Mouse (Mus musculus): ENCODE results near the gene Fabp7. TPM values are rescaled to one million over a fixed set of nuclear protein-coding genes. Genes with fewer than 3 reads are reported as not detected.
A peak's percentile ranks its signal among the peaks of the same experiment; 100 is the strongest.

Gene Fabp7
- total RNA-seq, 2 experiments from 2014 or later = not detected

DNA sequence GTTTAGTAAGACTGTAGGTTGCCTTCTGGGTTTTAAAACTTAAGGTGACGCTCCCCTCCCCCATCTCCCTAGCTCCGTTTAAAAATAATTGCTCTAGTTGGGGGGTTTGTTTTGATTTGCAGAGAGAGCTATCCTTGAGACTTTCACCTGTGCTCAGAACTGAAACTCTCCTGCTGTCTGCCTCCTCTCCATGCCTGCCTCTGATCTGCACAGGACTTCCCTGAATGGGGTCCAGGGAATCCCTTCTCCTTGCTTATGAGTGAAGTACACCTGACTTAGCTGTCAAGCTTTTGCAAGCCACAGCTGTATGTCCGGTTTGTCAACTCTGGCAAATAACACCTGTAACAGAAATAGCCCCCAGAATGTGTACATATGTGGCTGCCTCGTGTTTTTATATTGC lies 10.9 kb downstream of the Fabp7 start:
- peak; percentile 22 for ATAC-seq (replicated peaks; ENCODE audit: low FRiP score, low TSS enrichment, poor library complexity, severe bottlenecking)

DNA sequence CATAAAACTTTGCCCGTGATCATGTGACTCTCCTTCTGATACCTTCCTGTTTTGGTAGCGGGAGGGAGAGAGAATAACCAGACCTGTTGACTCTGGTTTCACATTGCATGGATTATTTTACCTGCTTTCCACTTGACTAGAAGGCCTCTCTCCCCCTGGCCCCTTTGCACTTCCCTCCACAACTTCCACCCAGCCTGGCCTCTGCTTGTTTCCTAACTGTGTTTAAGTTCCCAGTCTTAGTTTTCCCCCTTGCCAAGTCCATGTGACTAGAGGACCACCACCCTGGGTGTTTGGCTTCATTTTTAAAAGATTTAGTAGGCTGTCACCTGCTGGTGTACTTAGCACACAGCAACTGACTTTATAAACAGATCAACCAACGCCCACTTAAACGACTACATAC lies 11.4 kb downstream of the Fabp7 start:
- peak; percentile 75 for ATAC-seq (replicated peaks; ENCODE audit: low FRiP score, low TSS enrichment, poor library complexity, severe bottlenecking)

DNA sequence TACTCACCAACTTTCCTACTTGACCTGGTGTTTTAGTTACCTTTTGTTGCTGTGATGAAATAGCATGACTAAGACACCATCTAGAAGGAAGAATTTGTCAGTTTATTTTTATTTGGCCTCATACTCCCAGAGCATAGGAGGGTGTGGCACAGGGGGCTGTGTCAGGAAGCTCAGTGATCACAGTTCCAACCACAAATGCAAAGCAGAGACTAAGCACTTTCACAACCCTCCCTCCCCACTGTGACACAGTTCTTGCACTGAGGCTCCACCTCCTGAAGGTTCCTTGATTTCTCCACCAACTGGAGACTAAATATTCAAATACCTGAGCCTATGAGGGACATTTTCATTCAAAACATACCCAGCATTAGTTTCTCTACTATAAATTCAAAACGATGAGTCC lies 14.8 kb downstream of the Fabp7 start:
- no peak for ATAC-seq (replicated peaks; ENCODE audit: low FRiP score, low TSS enrichment, poor library complexity, severe bottlenecking)

DNA sequence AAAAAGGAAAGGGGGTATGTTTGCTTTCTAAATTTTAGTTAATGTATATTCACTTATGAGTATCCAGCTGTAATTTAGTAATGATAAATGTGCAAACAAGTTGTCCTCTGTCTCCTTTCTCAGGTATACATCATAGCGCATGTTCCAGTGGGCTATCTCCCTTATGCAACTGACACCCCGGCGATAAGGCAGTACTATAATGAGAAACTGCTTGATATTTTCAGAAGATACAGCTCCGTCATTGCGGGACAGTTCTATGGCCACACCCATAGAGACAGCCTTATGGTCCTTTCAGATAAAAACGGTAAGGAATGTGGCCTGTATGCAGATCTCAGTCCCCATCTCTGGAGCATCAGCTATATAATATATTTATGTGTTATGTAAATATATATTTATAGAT lies 23.1 kb downstream of the Fabp7 start:
- ATAC-seq (replicated peaks; ENCODE audit: low FRiP score, low TSS enrichment, poor library complexity, severe bottlenecking) = peak; percentile 98

DNA sequence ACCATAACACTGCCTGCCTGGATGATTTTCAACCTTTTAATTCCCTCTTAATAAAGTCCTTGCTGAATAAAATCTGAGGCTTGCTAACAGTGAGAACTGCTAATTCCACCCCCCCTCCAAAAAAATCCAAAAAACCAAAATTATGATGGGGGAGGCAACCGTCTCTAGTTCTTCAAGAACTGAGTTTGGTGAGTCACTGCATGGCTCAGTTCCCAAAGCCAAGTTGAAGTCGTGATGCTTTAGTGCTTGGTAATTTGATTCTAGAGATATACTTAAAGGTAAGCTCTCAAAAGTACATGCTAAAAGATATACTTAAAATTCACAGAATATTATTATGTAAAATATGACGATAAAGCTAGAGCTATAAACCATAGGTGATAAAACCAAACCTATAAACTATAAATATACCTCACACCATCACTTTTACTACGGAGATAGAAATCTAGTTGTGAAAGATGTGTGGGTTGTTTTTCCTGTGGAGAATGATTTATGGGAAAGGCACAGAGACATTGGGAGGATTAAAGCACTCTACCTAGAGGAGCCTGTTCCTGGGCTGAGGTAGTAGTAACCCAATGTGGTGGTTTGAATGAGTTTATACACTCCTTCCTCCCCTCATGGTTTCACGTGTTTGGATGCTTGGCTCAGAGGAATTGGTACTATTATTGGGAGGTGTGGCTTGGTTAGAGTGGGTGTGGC lies 27.6 kb downstream of the Fabp7 start:
- ATAC-seq (replicated peaks; ENCODE audit: low FRiP score, low TSS enrichment, poor library complexity, severe bottlenecking) = no peak

DNA sequence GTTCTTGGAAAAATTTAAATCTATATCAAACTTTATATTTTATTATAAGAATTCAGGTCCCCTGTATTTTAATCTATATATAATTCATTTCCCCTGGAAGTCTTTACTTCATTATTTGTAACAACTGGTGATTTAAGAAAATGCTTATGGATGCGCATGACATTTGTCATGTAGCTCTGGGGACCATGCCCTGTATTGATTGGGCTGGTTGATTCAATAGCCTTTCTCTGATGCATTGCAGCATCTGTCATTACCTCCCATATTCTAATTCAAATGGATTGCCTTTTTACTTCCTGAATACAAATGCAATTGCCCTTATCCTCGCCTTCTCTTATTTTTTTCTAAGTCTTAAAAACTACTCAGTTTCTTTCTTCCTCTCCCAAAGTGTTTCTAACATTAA lies 29.6 kb downstream of the Fabp7 start:
- ATAC-seq (replicated peaks; ENCODE audit: low FRiP score, low TSS enrichment, poor library complexity, severe bottlenecking) = no peak

DNA sequence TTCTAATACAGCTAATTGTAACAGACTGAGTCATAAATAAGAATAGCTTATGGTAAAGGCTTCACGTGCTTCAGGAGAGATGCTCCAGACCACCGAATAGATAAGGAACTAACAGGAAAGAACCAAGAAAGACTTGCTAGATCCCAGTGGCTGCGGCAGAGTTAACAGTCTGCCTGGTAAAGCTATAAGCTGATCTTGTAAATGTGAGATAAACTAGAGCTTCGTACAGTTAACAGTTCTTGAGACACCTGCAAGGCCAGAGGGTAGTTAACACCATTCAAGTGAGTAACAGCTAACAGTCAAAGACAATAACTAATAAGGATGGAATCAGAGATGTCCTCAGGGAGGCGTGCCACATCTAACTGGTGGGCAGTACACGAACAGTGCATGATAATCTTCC lies 31.2 kb downstream of the Fabp7 start:
- ATAC-seq (replicated peaks; ENCODE audit: low FRiP score, low TSS enrichment, poor library complexity, severe bottlenecking) = peak; percentile 86

DNA sequence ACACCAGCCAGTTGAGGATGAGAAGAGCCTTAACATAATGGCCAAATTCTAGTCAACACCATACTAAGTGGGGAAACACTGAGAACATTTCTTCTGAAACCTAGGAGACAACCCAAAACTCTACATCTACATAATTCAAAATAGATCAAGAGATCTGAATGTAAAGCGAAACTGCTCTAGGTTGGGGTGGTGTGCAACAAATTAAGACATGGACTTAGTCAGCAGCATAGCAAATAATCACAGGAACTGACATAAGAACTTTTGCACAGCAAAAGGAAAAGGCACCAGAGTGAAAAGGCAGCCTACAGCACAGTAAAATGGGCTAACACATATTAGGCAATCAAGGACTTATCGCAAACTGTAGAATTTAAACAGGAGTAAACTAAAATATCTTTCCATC lies 34.5 kb downstream of the Fabp7 start:
- ATAC-seq (replicated peaks; ENCODE audit: low FRiP score, low TSS enrichment, poor library complexity, severe bottlenecking) = no peak

DNA sequence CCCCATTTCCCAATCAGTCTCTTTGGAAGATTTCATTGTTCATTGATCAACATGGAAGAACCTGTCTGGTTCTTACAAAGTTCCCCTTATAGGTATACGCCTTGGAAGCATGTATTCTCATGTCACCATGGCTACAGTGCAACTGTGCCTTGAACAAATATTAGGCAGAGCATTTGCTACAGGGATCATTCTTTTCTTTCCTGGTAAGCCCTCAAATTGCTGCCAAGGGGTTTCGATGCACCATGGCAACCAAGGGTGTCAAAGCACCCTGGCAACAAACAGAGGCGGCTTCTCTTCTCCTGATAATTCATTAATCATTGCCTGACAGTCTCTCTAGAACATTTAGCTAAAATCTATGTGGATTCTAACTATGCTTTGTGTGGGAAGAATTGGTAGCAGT lies 37.8 kb downstream of the Fabp7 start:
- ATAC-seq (replicated peaks; ENCODE audit: low FRiP score, low TSS enrichment, poor library complexity, severe bottlenecking) = no peak

DNA sequence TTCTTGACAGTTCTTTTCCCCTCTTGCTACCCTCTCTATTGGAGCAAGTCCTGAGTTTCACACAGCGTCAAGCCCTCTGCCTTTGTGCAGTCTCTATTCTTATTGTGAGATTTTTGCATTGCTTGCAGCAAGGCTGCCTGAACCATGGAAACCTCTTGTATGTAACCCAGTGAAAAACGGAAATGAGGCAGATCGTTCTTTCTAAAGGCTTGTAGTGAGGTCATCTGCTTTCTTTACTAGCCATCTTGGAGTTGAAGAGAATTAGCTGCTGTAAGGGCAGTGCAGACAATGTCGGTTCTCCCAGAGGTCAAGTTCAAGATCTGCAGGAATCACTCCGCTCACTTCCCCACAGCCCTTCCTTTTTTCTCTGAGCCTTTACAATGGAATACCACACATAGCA lies 44.0 kb downstream of the Fabp7 start:
- no peak for ATAC-seq (replicated peaks; ENCODE audit: low FRiP score, low TSS enrichment, poor library complexity, severe bottlenecking)

DNA sequence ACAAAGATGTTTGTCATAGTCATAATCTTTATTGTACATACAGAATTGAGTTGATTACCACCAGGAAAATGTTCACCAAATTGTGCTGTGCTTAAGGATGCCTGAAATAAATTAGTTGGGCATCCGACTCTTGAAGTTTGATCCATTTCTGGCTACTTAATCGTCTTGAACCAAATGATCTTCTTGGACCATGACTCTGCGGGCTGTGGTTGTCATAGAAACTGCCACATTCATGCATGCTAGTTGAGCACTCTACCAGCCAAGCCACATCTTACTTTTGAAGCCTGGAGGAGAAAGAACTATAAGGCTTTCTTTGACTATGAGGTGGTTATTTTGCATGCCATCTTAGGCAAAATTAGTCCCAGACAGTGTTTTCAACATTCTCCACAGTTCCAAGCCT lies 44.9 kb downstream of the Fabp7 start:
- ATAC-seq (replicated peaks; ENCODE audit: low FRiP score, low TSS enrichment, poor library complexity, severe bottlenecking) = no peak

DNA sequence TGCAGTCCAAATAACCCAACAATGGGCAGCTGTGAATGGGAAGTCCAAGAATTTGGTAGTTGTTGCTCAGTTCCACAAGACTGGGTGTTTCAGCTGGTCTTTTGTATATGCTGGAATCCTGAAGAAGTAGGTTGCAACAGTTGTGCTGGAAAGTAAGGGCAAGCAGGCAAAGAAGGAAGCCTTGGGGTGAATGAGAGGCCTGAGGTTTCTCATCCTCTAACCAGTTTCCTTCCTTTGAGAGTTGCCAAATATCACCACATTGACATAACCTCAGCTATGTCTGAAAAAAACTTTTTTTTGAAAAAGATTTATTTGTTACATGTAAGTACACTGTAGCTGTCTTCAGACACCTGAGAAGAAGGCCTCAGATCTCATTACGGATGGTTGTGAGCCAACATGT lies 50.4 kb downstream of the Fabp7 start:
- no peak for ATAC-seq (replicated peaks; ENCODE audit: low FRiP score, low TSS enrichment, poor library complexity, severe bottlenecking)

DNA sequence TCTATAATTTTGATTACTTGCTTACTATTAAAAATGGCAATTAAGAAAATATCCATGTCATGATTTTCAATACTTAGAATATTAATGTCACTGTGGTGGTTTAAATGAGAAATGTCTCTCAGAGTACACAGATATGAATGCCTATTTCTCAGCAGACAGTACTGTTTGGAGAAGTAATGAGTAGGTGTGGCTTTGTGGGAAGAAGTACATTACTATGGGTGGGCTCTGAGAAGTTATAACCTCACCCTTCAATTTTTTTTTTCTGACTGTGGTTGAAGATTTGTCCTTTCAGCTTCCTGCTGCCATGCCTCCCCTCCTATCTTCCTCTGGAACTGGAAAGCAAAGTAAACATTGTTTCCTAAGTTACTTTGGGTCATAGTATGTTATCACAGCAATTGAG lies 51.3 kb downstream of the Fabp7 start:
- no peak for ATAC-seq (replicated peaks; ENCODE audit: low FRiP score, low TSS enrichment, poor library complexity, severe bottlenecking)

Other genes starting within 250 kb of the Fabp7 start
- not detected in 2 replicates for gene Pkib, start 152.9 kb upstream of the Fabp7 start, total RNA-seq (2014; fragmentation: Nextera tagmentation)
- gene Pkib, start 152.9 kb upstream of the Fabp7 start, total RNA-seq (2017) = 4.1 TPM in 1 of 2 replicates, not detected in the other
- 28.8 and 37.7 TPM in 2 replicates for gene Smpdl3a, start 9.5 kb downstream of the Fabp7 start, total RNA-seq (2014; fragmentation: Nextera tagmentation)
- gene Smpdl3a, start 9.5 kb downstream of the Fabp7 start, total RNA-seq (2017) = 23.2 and 26.1 TPM in 2 replicates